Mouse (Mus musculus) forebrain, embryonic 15.5 days (tissue): ENCODE results near the gene Pck1. TPM values are rescaled to one million over a fixed set of nuclear protein-coding genes. Genes with fewer than 3 reads are reported as not detected.
"Not testable (repeated sequence)": the region's sequence is repeated elsewhere in the genome, so short reads cannot be mapped to it uniquely, and the experiment has no call there.

Experiments
- ATAC-seq: fragments of 200-750 bp; cut with Nextera tagmentation; replicated peaks from 2 replicates; pipeline ENCODE4 v1.8.0; 2017; ENCODE audit warnings: mild to moderate bottlenecking, moderate TSS enrichment, moderate library complexity
- H3K27ac ChIP-seq: fragments of 300-500 bp; sonication (generic); replicated peaks from 2 replicates; pipeline ENCODE4 v1.5.1; 2015; ENCODE audit warnings: mild to moderate bottlenecking, inconsistent platforms
- H3K27me3 ChIP-seq: fragments of 300-500 bp; sonication (generic); 2 replicates; pipeline ENCODE4 v1.6.1; 2015; ENCODE audit warnings: inconsistent platforms
- H3K36me3 ChIP-seq: fragments of 300-500 bp; sonication (generic); 2 replicates; pipeline ENCODE4 v1.6.1; 2015; ENCODE audit warnings: mild to moderate bottlenecking, inconsistent platforms
- H3K4me1 ChIP-seq: fragments of 300-500 bp; sonication (generic); 2 replicates; pipeline ENCODE4 v1.6.1; 2015; ENCODE audit warnings: inconsistent platforms
- H3K4me2 ChIP-seq: fragments of 300-500 bp; sonication (generic); replicated peaks from 2 replicates; pipeline ENCODE4 v1.6.1; 2015; ENCODE audit warnings: mild to moderate bottlenecking, inconsistent platforms
- H3K4me3 ChIP-seq: fragments of 300-500 bp; sonication (generic); 2 replicates; pipeline ENCODE4 v1.5.1; 2015; ENCODE audit warnings: mild to moderate bottlenecking, inconsistent platforms
- H3K9ac ChIP-seq: fragments of 300-500 bp; sonication (generic); replicated peaks from 2 replicates; pipeline ENCODE4 v1.6.1; 2015; ENCODE audit warnings: mild to moderate bottlenecking, inconsistent platforms
- H3K9me3 ChIP-seq: fragments of 300-500 bp; sonication (generic); 2 replicates; pipeline ENCODE4 v1.6.1; 2016; ENCODE audit warnings: inconsistent platforms
- WGBS: fragments of 180-500 bp; shearing (Covaris S2); methylation state at CpG from one replicate; pipeline ENCODE4 v1.1.7; 2015; ENCODE audit warnings: mixed read lengths; 5-methylcytosine and 5-hydroxymethylcytosine counted together
- polyA plus RNA-seq: library from polyadenylated mRNA; unstranded; fragments of >200 nt; fragmentation: Nextera tagmentation; extraction: Ambion mirVana; gene quantifications from 2 replicates; pipeline ENCODE4 v1.2.1, GENCODE M21; 2015

Pck1 gene
- not detected in 2 replicates for polyA plus RNA-seq

DNA sequence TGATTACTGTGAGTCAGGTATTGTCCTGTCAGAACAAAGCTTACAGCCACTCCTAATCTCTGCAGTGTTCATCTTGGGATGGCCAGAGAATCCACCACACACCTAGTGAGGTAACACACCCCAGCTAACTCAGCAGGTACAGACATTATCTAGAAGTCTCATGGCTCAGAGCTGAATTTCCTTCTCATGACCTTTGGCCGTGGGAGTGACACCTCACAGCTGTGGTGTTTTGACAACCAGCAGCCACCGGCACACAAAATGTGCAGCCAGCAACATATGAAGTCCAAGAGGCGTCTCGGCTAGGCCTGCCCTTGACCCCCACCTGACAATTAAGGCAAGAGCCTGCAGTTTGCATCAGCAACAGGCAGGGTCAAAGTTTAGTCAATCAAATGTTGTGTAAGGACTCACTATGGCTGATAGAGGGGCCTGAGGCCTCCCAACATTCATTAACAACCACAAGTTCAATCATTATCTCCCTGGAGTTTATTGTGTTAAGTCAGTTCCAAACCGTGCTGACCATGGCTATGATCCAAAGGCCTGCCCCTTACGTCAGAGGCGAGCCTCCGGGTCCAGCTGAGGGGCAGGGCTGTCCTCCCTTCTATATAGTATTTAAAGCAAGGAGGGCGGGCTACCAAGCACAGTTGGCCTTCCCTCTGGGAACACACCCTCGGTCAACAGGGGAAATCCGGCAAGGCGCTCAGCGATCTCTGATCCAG lies at the start of gene Pck1:
TSS of gene Pck1 (plus strand) at position 613 of the 716 bp plus-strand sequence.
- no peaks in the 10 kb centered on the region for H3K27me3 ChIP-seq
- H3K9me3 ChIP-seq: no peaks in the 10 kb centered on the region
- H3K27ac ChIP-seq: no peak within 1 kb of the TSS
- H3K4me2 ChIP-seq: no peak within 1 kb of the TSS
- H3K4me3 ChIP-seq: no peak within 1 kb of the TSS
- no peaks in the 10 kb centered on the region for H3K36me3 ChIP-seq
- H3K4me1 ChIP-seq: no peaks in the 10 kb centered on the region
- WGBS: 81% methylated on average over 13 of the region's 13 CpGs
- no peak for ATAC-seq
- no peak within 1 kb of the TSS for H3K9ac ChIP-seq

- Histone ChIP-seq H3K27ac (no peak overlapping the region), H3K4me3 (no peak overlapping the region), H3K4me1 (no peaks in the 10 kb centered on the region), H3K9me3 (no peaks in the 10 kb centered on the region), H3K36me3 (no peaks in the 10 kb centered on the region), H3K27me3 (peaks cover 3% of the 10 kb centered on the region; the same call in 1 of the 2 replicates), H3K9ac (no peak overlapping the region), H3K4me2 (no peak overlapping the region)
- 85% methylated on average over 9 of the region's 9 CpGs for WGBS
- ATAC-seq: no peak
These were observed 46.4 kb upstream of the Pck1 start for GRCm38 (mm10) chr2:173106409-173106808.

GRCm38 (mm10) chr2:173106889-173107785 lies 45.7 kb upstream of the Pck1 start:
- 16% methylated on average over 14 of the region's 14 CpGs for WGBS
- no peak overlapping the region for H3K4me3 ChIP-seq

GRCm38 (mm10) chr2:173108509-173109190 lies 44.2 kb upstream of the Pck1 start:
- 84% methylated on average over 6 of the region's 6 CpGs for WGBS
- no peak for ATAC-seq
- H3K36me3 ChIP-seq: no peaks in the 10 kb centered on the region
- H3K27me3 ChIP-seq: peaks cover 3% of the 10 kb centered on the region; the same call in 1 of the 2 replicates
- H3K9me3 ChIP-seq: no peaks in the 10 kb centered on the region
- no peak overlapping the region for H3K9ac ChIP-seq
- no peak overlapping the region for H3K4me2 ChIP-seq
- no peaks in the 10 kb centered on the region for H3K4me1 ChIP-seq
- no peak overlapping the region for H3K4me3 ChIP-seq
- H3K27ac ChIP-seq: no peak overlapping the region

More at GRCm38 (mm10) chr2:173106889-173107785, 45.7 kb upstream of the Pck1 start:
- 0 out of 2 replicates have a peak, but pooled peaks have one; percentile 26 for ATAC-seq
- Histone ChIP-seq H3K27ac (no peak overlapping the region), H3K9me3 (no peaks in the 10 kb centered on the region), H3K36me3 (no peaks in the 10 kb centered on the region), H3K27me3 (peaks cover 3% of the 10 kb centered on the region; the same call in 1 of the 2 replicates), H3K4me2 (no peak overlapping the region), H3K9ac (no peak overlapping the region), H3K4me1 (no peaks in the 10 kb centered on the region)

GRCm38 (mm10) chr2:173109510-173109909 lies 43.3 kb upstream of the Pck1 start:
- ATAC-seq: no peak
- Histone ChIP-seq H3K27me3 (peaks cover 3% of the 10 kb centered on the region; the same call in 1 of the 2 replicates), H3K9ac (no peak overlapping the region), H3K4me2 (no peak overlapping the region), H3K27ac (no peak overlapping the region), H3K36me3 (no peaks in the 10 kb centered on the region), H3K4me1 (no peaks in the 10 kb centered on the region), H3K9me3 (no peaks in the 10 kb centered on the region), H3K4me3 (no peak overlapping the region)
- 91% methylated on average over 7 of the region's 7 CpGs for WGBS

- Histone ChIP-seq H3K9me3 (no peaks in the 10 kb centered on the region), H3K4me1 (no peaks in the 10 kb centered on the region), H3K27ac (no peak overlapping the region), H3K4me2 (no peak overlapping the region), H3K9ac (no peak overlapping the region), H3K27me3 (peaks cover 3% of the 10 kb centered on the region; the same call in 1 of the 2 replicates), H3K36me3 (no peaks in the 10 kb centered on the region), H3K4me3 (no peak overlapping the region)
- no peak for ATAC-seq
- WGBS: 90% methylated on average over 9 of the region's 9 CpGs
These were observed 42.3 kb upstream of the Pck1 start for GRCm38 (mm10) chr2:173110571-173110970.

DNA sequence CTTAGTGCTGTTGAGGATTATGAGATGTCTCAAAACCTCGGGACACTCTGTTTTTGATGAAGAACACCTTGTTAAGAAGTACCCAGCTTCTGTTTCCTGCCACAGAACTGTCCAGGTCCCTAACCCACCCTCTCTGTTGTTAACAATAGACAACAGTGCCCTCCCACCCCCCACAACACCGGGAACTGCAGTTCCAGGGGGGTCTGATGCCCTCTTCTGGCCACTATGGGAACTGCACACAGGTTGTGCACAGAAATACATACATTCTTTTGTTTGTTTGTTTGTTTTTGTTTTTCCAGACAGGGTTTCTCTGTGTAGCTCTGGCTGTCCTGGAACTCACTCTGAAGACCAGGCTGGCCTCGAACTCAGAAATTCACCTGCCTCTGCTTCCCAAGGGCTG lies 39.1 kb upstream of the Pck1 start:
- H3K27ac ChIP-seq, H3K4me2 ChIP-seq, H3K27me3 ChIP-seq, H3K36me3 ChIP-seq, H3K4me1 ChIP-seq, H3K9ac ChIP-seq, H3K4me3 ChIP-seq, ATAC-seq, H3K9me3 ChIP-seq: not testable (repeated sequence)
- 63% methylated on average over 3 of the region's 3 CpGs for WGBS

GRCm38 (mm10) chr2:173119023-173119944 lies 33.6 kb upstream of the Pck1 start, which contains the start of gene Ctcfl:
Gene Ctcfl, minus strand, starts transcription at chr2:173119525.
- Histone ChIP-seq H3K27ac (no peak within 1 kb of the TSS), H3K9ac (no peak within 1 kb of the TSS), H3K36me3 (no peaks in the 10 kb centered on the region), H3K9me3 (no peaks in the 10 kb centered on the region), H3K4me3 (no peak within 1 kb of the TSS), H3K4me1 (no peaks in the 10 kb centered on the region), H3K27me3 (no peaks in the 10 kb centered on the region), H3K4me2 (no peak within 1 kb of the TSS)
- WGBS: 90% methylated on average over 35 of the region's 35 CpGs
- ATAC-seq: no peak

DNA sequence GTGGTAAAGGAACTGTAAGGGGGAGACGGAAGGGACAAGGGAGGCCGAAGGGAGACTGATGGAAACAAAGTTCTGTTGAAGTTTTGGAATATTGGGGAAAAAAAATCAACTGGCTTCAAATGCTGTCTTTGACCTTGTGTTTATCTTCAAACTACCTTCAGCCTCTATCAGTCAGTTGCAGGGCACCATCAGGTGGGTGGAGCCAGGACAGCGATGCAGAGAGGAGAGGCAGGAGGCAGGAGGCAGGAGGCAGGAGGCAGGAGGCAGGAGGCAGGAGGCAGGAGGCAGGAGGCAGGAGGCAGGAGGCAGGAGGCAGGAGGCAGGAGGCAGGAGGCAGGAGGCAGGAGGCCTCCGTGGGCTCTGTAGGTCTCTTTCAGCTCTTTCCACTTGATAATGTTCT lies 32.7 kb upstream of the Pck1 start:
- H3K27me3 ChIP-seq, H3K27ac ChIP-seq, H3K9ac ChIP-seq, H3K4me1 ChIP-seq, H3K4me2 ChIP-seq, H3K36me3 ChIP-seq, H3K9me3 ChIP-seq, H3K4me3 ChIP-seq, ATAC-seq: not testable (repeated sequence)
- WGBS: 77% methylated on average over 4 of the region's 4 CpGs

DNA sequence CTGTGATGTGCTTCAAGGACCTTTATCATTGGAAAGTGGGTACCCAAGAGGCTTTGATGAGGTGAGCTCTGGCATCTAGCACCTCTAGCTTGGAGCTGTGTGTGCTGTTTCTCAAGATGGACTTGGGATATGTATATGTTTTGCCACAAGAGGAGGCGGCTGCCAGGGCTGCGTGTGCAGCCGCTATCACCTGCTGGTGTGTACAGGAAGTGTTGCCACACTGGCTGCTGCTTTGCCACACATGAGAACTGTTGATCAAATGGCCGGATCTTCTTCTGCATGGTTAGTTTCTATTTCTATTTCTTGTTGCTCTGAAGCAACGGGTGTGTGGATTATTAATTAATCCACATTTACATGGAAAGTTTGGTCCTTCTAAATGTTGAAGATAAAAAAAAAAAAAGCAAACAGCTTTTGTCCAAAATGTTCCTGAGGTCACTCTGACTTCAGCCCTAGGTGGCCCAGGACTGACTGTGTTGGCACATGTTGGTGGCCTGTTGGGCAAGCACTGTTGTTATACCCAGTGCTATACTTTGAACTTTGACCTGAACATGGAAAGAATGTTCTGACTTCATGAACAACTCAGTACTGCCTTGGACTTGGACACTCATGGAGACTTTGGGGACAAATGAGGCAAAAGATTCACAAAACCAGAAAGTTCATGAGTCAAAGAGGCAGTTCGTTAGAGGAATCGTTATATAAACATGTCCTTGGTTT lies 28.7 kb upstream of the Pck1 start:
- H3K4me2 ChIP-seq: no peak overlapping the region
- ATAC-seq: no peak
- no peaks in the 10 kb centered on the region for H3K9me3 ChIP-seq
- no peak overlapping the region for H3K27ac ChIP-seq
- WGBS: 89% methylated on average over 7 of the region's 7 CpGs
- no peak overlapping the region for H3K9ac ChIP-seq
- H3K36me3 ChIP-seq: no peaks in the 10 kb centered on the region
- no peak overlapping the region for H3K4me3 ChIP-seq
- no peaks in the 10 kb centered on the region for H3K27me3 ChIP-seq
- H3K4me1 ChIP-seq: no peaks in the 10 kb centered on the region

DNA sequence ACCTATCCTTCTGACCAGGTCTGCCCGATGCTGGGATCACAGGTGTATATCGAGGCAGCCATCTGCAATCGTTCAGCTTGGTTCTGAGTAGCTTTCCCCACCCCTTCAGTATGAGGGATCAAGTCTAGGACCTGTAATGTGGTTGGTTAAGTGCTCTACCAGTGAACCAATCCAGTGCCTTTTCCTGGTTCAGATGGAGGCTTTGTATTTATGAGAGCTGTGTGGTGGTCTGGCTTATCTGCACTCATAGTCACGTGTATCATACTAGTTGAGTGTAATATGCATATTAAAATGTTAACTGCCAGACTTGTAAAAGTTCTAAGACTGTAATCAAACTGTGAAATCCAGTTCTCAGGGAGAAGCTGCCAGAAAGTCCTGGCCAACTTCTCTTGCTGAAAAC lies 26.5 kb upstream of the Pck1 start:
- no peaks in the 10 kb centered on the region for H3K27me3 ChIP-seq
- H3K4me3 ChIP-seq: no peak overlapping the region
- no peaks in the 10 kb centered on the region for H3K9me3 ChIP-seq
- H3K4me1 ChIP-seq: no peaks in the 10 kb centered on the region
- no peak overlapping the region for H3K9ac ChIP-seq
- H3K27ac ChIP-seq: no peak overlapping the region
- WGBS: 86% methylated on average over 4 of the region's 4 CpGs
- no peak overlapping the region for H3K4me2 ChIP-seq
- ATAC-seq: no peak
- H3K36me3 ChIP-seq: no peaks in the 10 kb centered on the region
